Mouse (Mus musculus) MEL (cell line): ENCODE measurements around the gene Slc36a3.

Source experiments
- CHD1 ChIP-seq: IDR thresholded peaks from 2 replicates; pipeline ENCODE4 v1.6.1; 2012; ENCODE audit warnings: low read depth, mild to moderate bottlenecking, inconsistent platforms, low read length, improper control_type of control experiment
- CTCF ChIP-seq, 3 experiments: IDR thresholded peaks in 2 of 3; conservative IDR thresholded peaks in 1 of 3; 2 replicates each; pipeline ENCODE4 v1.5.1; 2011 to 2012; ENCODE audit warnings: low read length in 3 of 3, low read depth in 2 of 3, mild to moderate bottlenecking in 2 of 3, improper control_type of control experiment in 1 of 3, inconsistent platforms in 1 of 3, mixed read lengths in 1 of 3, moderate library complexity in 1 of 3; ENCODE audit not compliant: control insufficient read depth in 1 of 3, insufficient read depth in 1 of 3, poor library complexity in 1 of 3, severe bottlenecking in 1 of 3
- EP300 ChIP-seq, 2 experiments: IDR thresholded peaks; 2 replicates each; pipeline ENCODE4 v1.6.1; 2011; ENCODE audit warnings: improper control_type of control experiment in 2 of 2, low read length in 2 of 2, low read depth in 1 of 2, mild to moderate bottlenecking in 1 of 2
- GABPA ChIP-seq: IDR thresholded peaks from 2 replicates; pipeline ENCODE4 v1.6.1; 2012; ENCODE audit warnings: low read depth, mild to moderate bottlenecking, inconsistent platforms, low read length, improper control_type of control experiment, moderate library complexity
- JUND ChIP-seq: IDR thresholded peaks from 2 replicates; pipeline ENCODE4 v1.6.1; 2011; ENCODE audit warnings: low read depth, mild to moderate bottlenecking, improper control_type of control experiment, low read length
- MYB ChIP-seq: IDR thresholded peaks from 2 replicates; pipeline ENCODE4 v1.6.1; 2011; ENCODE audit warnings: mild to moderate bottlenecking, low read depth, low read length, improper control_type of control experiment
- POLR2AphosphoS5 ChIP-seq: IDR thresholded peaks from 2 replicates; pipeline ENCODE4 v1.6.1; 2012; ENCODE audit warnings: low read depth, borderline replicate concordance, mild to moderate bottlenecking, inconsistent platforms, low read length, moderate library complexity, mixed read lengths
- TCF12 ChIP-seq: IDR thresholded peaks from 2 replicates; pipeline ENCODE4 v1.6.1; 2014; ENCODE audit warnings: low read depth, mild to moderate bottlenecking, inconsistent platforms, low read length, improper control_type of control experiment, moderate library complexity

- TF ChIP-seq TCF12 (no peak), POLR2AphosphoS5 (no peak), GABPA (no peak), MYB (no peak), JUND (no peak), CTCF (IDR thresholded peaks at IDR 0.05 in 2 of 3, conservative IDR thresholded peaks at IDR 0.05 in 1 of 3; ENCODE audit: control insufficient read depth in 1 of 3, insufficient read depth in 1 of 3, low read depth in 2 of 3, low read length in 3 of 3, poor library complexity in 1 of 3, severe bottlenecking in 1 of 3) (no peak), CHD1 (no peak), EP300 (IDR thresholded peaks at IDR 0.05; ENCODE audit: low read depth in 1 of 2, low read length in 2 of 2) (no peak)
These were observed 17.0 kb upstream of the Slc36a3 start for GRCm38 (mm10) chr11:55168504-55168903.
